Mouse (Mus musculus) mouse trophoblast stem cell (cell line): ENCODE measurements around the gene Cyp27b1.
"Not testable (repeated sequence)": the region's sequence is repeated elsewhere in the genome, so short reads cannot be mapped to it uniquely, and the experiment has no call there.

Source experiments
- in situ Hi-C, 2 experiments: fragments of 300-500 bp; cut with MseI, MboI; formaldehyde crosslinking; loops; 2 replicates in 1 of 2; 3 replicates in 1 of 2; pipeline ENCODE4 v1.15.1; 2025

The Cyp27b1 gene

DNA sequence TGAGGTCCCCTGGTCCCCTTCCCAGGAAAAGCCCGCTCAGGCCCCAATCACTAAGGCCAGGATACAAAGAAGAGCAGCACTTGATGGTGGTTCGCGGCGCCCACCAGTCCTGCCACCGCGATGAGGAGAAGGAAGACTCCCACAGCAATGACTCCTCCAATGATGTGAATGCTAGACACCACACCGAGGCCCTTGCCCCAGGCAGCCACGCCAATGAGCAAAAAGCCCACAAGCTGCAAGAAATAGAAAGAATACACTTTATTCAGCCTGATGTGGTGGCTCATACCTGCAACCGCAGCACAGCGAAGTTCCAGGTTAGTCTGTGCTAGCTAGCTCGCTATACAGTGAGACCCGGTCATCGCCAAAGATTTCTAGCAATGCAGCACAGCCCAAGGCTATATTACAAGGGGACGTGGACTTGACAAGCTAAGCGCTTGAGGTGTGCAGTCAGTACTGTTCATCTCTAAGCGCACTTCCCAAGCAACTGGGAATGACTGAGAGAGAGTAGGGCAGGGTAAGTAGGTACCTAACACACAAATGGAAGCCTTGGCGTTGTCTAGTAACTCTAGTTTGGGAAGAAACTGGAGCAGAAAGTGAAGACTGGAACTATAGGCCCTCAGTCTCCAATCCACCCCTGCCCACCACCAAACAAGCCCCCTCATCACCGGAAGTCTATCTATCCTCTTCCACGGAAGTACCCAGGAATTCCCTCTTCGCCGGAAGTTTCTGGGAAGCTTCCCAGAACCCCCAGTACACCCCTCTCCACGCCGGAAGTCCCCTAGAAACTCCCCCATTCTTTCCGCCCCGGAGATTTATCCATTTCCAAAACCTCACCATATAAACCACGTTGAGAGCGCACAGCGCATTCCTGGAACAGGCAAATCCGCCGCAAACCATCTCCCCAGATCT, 21.5 kb downstream of the Cyp27b1 start:
- in situ Hi-C loops, result no loop called here

DNA sequence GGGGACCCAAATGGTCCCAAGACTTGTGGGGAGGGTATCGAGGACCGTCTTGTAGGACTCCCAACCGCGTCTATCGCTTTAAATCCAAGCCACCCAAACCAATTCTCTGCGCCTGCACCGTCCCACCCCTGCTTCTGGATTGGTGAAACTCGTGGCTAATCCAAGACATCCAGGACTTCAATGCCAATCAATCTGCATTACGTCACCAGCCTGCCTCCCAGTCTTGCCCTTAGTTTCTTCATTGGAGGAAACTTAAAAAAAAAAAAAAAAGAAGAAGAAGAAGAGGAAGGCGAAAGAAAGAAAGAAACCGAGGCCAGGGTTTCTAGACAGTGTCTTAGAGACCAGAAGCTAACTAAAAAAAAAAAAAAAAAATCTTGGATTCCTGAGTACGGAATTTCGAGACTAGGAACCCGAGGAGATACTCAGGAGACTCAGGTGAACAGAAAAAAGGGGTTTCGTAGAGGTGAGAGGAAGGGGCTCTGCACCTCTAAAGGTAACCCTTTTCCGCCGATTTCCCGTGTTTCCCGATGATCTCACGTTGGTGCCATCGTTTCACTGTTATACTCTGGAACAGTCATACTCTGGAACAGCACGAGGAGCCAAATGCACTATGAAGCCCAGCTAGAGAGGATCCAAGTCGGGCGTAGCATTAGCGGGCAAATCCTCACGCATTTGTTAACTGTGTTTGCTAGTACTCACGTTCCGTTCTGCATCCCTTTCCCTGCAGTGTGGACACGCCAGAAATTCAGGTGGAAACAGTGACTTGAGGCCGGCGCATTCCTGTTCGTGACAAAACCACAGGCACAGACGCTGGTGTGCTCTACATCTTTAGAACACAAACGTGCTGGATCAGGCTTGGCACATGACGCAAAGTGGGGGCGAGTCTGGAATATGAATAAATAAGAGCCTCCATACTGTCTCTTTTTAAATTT, 22.4 kb downstream of the Cyp27b1 start, which contains the start of gene Tspan31:
Gene Tspan31 (minus strand): TSS at position 75 of the 932 bp plus-strand sequence.
- in situ Hi-C loops, result no loop called here

DNA sequence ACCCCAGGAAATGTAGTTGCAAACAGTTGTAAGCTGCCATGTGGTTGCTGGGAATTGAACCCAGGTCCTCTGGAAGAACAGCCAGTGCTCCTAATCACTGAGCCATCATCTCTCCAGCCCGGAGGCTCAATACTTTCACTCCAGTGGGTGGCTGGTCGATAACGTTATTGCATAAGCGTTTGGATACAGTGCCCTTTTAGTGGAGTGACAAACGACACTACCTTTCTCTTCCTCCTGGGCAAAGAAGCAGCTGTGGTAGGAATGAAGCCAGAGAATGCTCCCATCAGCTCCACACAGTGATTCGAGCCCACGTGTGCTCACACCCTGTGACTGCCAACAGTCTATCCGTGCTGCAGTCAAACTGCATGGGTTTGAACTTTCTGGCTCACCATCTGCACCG, 23.2 kb downstream of the Cyp27b1 start:
- in situ Hi-C loops, result no loop called here

DNA sequence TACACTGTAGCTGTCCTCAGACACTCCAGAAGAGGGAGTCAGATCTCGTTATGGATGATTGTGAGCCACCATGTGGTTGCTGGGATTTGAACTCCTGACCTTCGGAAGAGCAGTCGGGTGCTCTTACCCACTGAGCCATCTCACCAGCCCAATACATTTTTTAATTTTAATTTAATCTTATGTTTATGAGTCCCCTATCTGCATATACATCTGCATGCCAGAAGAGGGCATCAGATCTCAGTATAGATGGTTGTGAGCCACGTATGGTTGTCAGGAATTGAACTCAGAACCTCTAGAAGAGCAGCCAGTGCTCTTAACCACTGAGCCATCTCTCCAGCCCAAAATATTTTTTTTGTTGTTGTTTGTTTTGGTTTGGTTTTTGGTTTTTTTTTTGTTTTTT, 24.2 kb downstream of the Cyp27b1 start:
- in situ Hi-C loops, result not testable (repeated sequence)

- in situ Hi-C loops, result not testable (repeated sequence)
Observed at GRCm38 (mm10) chr10:127072969-127073368, 24.9 kb downstream of the Cyp27b1 start.

DNA sequence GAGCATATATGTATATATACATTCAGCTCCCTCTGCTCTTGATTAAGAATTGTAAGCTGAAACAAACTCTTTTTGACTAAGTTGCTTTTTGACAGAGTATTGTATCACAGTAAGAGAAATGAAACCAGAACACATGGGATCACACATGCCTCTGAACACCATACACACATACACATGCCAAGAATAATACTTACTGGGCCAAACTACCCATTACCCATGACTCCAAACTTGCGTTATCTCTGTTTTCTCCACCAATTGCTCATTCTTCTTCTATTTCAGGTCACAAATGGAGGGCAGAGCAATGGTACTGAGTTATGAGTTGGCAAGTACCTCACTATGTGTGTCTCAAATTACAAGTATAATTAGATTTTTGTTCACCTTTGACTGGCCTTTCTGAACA, 25.9 kb downstream of the Cyp27b1 start:
- in situ Hi-C loops, result no loop called here

- in situ Hi-C loops, result no loop called here
Observed at GRCm38 (mm10) chr10:127075080-127075479, 27.0 kb downstream of the Cyp27b1 start, which contains the start of gene Agap2. TSS of gene Agap2 (plus strand) at chr10:127075284.

GRCm38 (mm10) chr10:127075651-127076050, 27.6 kb downstream of the Cyp27b1 start:
- in situ Hi-C loops, result no loop called here

GRCm38 (mm10) chr10:127076082-127076481, 28.0 kb downstream of the Cyp27b1 start:
- in situ Hi-C loops, result no loop called here

DNA sequence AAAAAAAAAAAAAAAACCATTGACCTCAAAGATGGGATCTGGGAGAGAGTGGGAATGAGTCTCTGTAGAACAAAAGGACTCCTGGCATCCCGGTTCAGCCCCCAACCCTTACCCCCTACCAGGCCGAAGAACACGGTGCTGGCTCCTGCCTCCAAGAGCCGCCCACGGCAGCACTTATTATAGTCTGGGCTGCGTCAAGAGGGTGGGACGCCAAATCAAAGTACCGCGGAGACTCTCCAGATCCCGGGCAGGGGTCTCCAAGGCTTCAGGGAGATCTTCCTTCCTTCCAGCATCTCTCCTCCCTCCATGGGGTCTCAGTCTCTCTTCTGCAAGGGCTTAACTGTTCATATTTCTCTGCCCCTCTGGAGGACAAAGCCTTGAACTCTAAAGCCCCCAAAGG, 29.5 kb downstream of the Cyp27b1 start:
- in situ Hi-C loops, result no loop called here

- in situ Hi-C loops, result no loop called here
Observed at GRCm38 (mm10) chr10:127078001-127078676, 30.1 kb downstream of the Cyp27b1 start.

- in situ Hi-C loops, result no loop called here
Observed at GRCm38 (mm10) chr10:127078677-127079575, 30.9 kb downstream of the Cyp27b1 start.

DNA sequence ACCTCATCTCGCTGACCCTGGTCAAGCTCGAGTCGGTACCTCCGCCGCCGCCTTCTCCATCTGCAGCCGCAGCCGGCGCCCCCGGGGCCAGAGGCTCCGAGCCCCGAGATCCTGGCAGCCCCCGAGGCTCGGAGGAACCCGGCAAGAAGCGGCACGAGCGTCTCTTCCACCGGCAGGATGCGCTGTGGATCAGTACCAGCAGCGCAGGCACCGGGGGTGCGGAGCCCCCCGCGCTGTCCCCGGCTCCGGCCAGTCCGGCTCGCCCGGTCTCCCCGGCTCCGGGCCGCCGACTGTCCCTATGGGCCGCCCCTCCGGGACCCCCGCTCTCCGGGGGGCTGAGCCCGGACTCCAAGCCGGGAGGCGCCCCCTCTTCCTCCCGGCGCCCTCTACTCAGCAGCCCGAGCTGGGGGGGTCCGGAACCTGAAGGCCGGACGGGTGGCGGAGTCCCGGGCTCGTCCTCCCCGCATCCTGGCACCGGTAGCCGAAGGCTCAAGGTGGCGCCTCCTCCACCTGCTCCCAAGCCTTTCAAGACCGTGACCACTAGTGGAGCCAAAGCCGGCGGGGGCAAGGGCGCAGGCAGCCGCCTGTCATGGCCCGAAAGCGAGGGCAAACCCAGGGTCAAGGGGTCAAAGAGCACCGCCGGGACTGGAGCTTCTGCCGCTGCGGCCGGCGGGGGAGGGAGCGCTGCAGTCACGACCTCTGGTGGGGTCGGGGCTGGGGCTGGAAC, 31.8 kb downstream of the Cyp27b1 start:
- in situ Hi-C loops, result no loop called here

GRCm38 (mm10) chr10:127080901-127081780, 33.1 kb downstream of the Cyp27b1 start:
- in situ Hi-C loops, result no loop called here

- in situ Hi-C loops, result no loop called here
Observed at GRCm38 (mm10) chr10:127081996-127082620, 34.1 kb downstream of the Cyp27b1 start.

DNA sequence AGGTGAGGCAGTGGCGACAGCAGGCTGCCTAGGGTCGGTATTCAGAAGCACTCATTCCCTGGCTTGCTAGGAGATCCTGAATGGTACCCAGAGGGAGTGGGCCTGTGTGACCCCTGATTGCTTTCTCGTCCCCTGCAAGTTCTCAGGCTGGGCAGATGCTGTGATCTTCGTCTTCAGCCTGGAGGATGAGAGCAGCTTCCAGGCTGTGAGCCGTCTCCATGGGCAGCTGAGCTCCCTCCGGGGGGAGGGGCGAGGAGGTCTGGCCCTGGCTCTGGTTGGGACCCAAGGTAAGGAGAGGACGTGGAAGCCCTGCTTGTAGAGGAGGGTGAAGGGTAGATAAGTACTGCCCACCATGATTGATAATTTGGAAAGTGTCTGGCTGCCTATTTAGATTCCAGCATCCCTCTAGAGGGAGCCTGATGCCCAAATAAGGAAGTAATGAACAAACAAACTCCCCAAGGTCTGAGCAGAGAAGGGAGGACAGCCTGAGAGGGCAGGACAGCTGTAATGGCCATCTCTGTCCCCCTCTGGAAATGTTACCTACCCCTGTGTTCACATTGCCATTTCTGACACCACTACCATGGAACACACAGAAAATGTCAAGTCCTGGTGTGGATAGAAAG, 35.4 kb downstream of the Cyp27b1 start:
- in situ Hi-C loops, result no loop called here

- in situ Hi-C loops, result no loop called here
Observed at GRCm38 (mm10) chr10:127083915-127084306, 35.9 kb downstream of the Cyp27b1 start.

DNA sequence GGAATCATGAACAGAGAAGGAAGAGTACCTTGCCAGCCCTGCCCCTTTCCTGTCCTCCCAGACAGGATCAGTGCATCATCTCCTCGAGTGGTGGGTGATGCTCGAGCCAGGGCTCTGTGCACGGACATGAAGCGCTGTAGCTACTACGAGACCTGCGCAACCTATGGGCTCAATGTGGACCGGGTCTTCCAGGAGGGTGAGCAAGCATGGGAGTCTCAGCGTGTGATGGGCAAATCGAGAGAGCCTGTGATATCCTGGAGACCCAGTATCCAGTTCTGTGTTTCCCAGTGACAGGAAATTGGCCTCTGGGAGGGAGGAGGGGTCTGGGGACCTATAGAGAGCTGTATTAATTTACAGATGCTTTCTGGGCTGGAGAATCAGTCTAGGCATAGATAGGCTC, 37.0 kb downstream of the Cyp27b1 start:
- in situ Hi-C loops, result no loop called here
